Mouse (Mus musculus) mesoderm, embryonic 11.5 days (tissue): ENCODE data around the gene Nfil3.

Source experiments
- DNase-seq: peaks from one replicate; pipeline ENCODE4 v3.0.0-alpha.2; 2012; ENCODE audit warnings: low read depth, low spot score

Gene Nfil3

DNA sequence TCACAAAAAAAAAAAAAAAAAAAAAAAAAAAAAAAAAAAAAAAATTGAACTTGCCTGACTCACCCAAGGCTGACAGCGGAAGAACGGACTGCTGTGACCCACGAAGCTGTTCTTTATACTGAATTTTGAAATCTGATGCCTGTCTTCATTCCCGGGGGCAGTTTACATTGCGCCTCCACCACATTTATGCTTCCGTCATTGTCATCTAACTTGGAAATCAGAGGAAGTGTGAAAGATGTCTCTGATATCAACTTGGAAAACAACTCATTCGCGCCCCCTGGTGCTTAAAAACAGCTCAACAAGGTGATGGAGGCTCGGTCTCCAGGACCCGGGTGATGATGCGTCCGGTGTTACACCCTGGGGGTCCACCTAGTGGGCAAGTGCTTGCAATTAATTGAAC is 1.8 kb upstream of the Nfil3 start:
- peak; percentile 93 for DNase-seq

DNA sequence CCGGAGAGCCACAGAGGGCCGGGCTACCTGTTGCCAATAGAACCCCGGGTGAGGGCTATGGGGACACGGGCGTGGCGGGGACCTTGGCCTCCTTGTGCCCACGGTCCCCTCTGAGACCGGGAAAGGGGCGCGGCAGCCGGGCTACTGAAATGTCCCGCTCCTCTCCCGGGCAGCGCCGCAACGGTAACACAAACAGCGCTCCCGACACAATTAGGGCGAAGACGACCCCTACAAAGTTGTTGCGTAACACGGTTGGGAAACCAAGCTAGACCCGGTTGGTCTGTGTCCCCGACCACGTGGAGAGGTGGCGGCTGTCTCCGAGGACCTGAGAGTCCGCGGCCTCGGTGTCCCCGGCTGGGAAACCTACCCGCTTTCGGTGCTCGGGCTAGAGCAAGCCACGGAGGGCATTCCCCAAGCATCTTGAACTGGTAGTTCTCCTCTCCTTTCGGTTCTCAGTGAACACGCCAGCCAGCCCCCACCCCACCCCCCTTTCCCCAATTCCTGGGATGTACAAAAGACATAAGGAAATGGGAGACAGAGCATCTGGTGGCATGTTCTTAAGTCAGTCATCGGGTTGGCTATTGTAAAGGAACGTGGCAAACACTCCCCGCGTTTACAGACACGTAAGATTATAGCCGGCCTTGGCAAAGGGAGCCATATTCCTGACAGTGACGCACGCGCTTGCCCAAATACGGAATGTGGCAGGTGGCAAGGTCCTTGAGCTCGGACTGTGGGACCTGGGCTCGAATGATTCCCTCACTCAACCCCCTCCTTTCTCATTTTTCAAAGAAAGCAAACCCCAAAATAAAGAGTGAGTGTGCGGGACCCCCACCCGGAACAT is 788 bp upstream of the Nfil3 start:
- DNase-seq: no peak

DNA sequence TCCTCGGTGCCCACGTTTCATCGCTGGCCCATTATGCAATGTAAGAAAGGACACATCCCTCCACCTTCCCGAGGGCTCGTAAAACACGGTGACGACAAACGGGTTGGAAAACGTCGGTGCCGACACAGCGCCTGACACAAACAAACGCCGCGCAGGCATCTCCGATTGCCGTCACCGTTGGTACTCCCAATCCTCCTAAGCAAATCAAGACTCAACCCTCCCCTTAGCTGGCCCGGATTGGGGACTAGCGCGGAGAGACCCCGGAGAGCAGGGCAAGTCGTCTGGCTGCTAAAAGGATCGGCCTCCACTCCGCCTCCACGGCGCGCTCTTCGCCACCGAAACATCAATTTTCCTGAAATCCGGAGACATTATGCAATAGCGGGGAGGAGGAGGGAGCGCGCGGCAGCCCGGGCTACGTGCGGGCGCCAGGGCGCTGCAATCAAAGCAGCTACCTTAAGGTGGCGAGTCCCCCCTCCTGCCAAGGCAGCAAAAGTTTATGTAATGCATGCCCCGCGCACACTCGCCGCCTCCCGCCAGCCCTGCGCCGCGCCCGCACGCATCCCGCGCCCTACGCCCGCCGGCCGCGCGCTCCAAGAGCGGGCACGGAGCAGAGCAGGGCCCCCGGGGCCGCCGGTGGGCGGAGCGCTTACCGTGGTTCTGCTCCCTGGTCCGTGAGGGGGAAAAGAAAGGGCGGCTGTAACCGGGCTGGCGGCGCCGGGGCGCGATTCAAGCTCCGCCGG is 492 bp downstream of the Nfil3 start:
- peak; percentile 86 for DNase-seq

DNA sequence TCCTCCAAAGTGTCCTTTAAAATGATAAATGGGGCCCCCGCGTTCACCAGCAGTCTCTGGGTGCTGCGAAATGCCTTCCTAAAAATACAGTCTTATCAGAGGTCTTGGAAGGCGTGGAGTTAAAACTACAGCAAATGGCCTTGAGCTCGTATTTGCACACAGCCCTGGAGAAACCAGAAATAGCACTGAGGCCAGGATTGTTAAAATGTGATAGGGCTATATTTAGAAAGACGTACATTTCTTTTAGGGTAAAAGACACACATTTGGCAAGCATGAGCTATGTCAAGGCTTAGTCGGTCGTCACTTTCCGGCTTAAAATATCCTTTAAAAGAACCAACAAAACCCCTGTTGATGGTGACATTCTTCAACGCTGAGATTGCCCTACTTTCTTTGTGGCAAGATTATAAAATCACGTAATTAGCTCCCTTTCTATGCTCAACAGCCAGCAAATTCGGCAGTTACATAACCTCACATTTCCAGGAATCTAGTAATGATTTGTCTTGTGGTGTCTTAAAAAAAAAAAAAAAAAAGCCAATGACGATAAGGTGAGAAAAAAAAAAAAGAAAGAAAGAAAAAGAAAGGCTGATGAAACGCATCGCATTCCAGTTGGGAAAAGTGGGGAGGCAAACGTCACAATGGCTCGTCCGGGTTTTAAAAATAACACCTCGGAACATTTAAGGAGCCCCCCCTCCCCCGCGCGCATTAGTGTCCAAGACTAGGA is 1.4 kb downstream of the Nfil3 start:
- DNase-seq: no peak

DNA sequence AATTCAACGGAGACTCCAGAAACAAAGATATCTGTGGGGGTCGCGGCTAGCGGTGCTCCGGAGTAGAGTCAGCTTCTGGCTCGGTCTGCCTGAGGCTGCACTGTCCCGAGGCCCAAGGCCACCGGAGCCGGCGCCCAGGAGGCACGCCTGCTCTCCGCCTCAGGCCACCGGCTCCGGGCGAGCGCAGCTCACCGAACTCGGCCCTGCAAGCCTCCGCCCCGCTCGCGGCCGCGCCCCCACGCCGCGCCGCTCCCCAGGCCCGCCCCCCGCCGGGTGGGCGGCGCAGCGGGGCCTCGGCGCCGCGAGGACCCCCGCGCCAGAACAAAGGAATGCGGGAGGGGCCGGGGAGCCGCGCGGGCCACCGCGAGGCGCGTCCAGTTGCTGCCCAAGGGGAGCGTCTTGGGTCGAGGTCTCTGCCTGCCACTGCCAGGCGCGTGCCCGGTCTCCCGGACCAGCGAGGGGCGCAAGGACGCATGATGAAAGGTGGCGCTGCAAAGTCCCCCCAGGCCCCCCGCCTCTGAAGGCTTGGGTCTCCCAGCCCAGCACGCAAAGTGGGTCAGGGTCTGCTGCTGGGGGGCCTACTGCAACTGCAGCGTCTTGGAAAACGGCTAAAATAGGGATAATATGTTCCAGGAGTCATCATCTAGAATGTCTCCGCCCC is 2.4 kb downstream of the Nfil3 start:
- DNase-seq: peak; percentile 49

DNA sequence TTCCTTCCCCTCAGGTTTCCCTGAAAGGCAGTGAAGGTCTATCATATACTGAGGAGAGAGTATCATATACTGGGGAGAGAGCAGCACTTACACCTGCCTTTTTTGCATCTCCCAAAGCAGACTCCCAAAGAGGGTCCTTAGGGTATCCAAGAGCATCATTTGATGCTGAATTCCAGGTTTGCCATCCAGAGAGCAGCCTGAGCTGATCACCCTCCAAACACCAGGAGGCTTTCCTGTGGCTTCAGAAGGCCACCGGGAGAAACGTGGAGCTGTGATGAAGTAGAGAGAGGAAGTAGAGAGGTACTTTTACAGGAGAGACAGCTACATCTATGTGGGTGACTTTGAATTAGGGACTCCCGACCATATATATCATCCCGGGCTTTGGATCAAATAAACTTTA is 3.1 kb downstream of the Nfil3 start:
- DNase-seq: no peak

DNA sequence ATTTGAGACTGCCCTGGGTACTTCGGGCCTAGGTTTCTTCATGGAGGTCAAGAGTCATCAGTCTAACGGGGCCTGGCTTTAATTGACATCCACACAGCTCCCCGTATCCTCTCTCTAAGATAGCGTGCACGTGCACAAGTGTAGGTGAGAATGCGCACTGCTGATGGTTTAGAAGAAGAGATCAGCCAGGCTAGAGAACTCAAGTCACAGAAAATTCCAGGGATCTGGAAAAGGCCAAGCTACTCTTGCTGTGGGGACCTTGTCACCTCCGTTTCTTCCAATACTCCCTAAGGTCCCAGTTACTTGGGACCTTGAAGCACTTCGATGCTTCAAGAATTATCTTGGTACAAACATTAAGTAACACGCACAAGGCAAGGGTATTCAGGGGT is 3.7 kb downstream of the Nfil3 start:
- DNase-seq: no peak

DNA sequence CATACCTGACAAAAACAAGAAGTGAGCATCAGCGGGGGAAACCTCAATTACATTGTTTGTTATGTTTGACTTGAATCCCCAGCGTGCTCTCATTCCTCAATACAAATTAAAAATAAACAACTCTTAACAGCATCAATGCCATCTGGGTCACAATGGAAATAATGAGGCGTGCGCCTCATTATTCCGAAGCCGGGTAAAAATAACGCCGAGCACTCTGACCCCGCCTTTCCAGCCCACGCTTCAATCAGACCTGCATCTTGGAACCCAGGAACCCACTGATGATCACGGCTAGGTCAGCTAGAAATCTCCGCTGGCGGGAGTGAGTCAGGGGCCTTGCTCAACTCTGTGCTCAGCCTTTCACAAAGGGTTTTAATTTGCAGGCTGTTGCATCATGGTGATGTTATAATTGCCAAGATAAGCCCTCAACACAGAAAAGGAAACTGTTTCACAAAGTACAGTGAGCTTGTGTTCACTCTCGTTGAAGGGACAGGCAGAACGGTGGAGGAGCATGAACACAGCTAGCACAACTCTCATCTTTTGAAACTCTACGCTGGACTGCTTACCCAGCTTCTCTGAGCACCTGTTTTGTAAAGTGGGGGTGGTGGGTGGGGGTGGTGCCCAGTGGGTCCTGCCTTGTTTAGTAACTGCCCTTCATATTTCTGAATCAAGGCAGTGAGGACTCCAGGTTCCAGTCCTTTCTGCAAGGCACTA is 4.2 kb downstream of the Nfil3 start:
- no peak for DNase-seq

DNA sequence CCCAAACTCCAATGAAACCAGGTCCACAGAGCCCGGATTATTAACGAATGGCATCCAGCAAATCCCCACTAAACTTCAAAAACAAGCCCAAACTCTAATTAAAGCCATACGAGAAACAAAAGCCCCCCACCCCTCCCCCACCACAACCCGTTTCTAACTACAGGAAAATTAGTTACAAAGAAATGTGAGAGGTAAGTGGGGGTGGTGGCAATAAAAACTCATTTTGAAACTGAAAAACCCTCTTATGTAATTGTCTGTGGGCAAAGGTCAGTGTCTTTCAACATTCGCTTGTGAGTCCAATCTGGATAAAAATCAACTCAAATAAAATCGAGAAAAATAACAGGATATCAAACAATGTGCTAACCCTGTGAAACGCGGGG is 4.8 kb downstream of the Nfil3 start:
- DNase-seq: no peak

DNA sequence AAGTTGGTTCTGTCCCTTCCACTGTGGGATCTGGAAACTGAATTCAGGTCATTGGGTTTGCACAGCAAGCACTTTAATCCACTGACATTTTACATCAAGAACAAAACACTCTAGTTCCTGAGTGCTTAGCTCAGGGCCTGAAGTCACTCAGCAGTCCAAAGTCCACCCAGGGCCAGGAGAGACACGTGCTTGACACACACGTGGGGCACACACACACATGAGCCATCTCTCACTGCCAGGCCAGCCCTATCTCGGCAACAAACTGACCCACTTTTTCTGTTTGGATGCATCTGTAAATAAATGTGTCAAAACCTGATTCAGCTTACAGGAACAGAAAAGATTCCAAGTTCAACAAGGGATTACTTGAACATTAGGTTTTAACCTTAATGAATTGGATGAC is 6.2 kb downstream of the Nfil3 start:
- DNase-seq: no peak

DNA sequence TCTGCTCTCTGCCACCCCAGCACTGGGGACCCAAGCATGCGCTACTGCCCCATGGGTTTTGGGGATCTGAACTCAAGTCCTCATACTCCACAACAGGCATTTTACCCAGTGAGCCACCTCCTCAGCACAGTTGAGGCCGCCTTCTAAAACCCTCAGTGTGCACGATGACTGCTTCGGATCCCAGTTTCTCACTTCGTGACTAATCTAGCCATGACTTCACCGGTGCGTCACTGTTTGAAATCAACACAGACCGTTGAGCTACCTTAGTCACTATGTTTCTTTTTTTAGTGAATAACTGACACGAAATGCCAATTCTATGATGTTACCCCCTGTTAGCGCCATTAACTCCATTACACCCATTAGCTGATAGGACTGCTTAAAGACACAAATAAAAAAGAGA is 7.4 kb downstream of the Nfil3 start:
- no peak for DNase-seq

DNA sequence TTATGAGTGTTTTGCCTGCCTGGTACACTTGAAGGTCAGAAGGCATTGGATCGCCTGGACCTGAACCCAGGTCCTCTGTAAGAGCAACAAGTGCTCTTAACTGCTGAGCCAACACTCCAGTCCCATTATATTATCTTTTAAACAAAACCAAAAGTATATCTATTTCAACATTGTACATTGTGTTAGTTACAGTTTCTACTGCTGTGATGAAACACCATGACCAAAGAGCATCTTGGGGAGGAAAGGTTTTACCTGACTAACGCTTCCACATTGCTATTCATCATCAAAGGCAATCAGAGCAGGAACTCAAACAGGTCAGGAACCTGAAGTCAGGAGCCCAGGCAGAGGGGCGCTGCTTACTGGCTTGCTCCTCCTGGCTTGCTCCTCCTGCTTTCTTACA is 8.2 kb downstream of the Nfil3 start:
- no peak for DNase-seq

DNA sequence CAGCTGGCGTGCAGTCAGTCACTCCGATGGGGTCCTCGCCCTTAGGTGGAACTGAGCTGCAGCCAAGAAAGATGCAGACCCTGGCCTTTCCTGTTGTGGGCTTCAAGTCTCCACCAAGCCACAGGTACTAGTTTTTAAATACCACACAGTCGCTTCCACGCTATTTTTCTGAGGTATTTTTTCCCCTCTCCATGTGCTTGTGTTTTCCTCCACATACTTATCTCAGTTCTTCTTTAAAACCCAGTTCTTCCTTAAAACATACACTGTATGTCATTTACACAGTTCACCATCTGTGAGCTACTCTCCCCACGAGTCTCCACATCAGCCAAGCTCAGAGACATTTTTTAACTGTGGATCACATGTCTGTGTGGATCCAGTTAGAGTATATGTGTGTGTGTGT is 10.0 kb downstream of the Nfil3 start:
- DNase-seq: no peak

DNA sequence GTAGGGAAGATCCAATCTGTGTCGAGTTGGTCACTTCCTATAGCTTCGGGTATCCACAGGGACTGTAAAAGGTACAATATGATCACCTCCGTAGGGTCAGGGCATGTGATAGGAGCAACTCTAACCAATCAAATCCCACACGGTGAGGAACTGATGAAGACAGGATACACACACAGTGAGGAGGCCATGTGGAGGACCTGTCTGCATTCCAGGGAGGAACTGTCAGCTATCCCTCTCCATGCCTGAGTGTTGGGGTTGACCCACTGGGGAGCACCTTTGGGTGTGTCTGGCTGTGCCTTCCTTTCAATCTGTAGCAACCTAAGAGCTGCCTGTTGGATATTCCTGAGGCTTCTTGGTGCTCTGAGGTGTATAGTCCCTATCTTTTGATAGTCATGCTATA is 18.0 kb downstream of the Nfil3 start:
- DNase-seq: no peak

DNA sequence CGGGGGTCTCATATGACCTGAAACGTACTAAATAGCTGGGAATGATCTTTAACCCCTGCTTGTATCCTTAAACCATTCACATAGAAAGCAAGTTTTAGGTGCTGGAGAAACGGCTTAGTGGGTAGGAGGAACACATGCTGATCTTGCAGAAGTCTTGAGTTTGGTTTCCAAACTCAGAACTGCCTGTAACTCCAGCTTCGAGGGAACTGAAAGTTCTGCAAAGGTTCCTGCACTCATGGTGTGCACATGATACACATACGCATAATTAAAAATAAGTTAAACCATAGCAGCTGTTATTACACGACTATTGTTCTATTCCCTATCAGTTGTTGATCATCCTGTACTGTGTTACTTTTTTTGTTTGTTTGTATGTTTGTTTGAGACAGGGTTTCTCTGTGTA is 18.5 kb downstream of the Nfil3 start:
- no peak for DNase-seq

DNA sequence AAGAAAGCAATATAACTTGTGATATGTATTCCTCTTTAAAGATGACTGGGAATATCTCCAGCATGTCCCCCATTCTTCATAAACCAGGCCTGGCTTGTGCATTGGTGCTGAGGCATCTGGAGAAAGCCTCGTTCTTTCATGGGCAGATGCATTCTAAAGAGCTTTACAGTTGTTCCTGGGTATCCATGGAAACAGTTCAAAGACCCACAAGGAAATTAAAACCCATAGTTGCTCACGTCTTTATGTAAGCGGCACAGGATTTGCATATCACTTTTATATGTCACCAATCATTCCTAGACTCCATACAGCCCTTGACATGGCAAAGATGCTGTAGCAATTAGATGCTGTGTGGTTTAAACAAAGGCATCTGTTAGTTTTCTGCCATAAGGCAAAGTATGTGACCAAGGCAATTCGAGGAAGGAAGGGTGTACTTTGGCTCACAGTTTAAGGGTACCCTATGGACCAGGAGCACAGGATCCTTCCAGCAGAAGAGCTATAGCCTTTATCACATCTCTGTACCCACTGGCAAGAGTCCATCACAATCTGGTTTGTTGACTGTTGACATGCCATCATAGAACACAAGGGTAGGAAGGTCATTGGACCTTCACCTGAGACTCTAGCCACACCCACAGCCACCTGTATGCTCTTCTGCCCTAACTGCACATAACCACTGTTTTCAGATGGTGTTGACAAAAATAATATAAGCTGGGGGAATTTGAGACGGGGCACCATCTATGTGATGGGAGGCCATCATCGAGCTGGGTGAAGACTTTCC is 26.9 kb downstream of the Nfil3 start:
- no peak for DNase-seq

DNA sequence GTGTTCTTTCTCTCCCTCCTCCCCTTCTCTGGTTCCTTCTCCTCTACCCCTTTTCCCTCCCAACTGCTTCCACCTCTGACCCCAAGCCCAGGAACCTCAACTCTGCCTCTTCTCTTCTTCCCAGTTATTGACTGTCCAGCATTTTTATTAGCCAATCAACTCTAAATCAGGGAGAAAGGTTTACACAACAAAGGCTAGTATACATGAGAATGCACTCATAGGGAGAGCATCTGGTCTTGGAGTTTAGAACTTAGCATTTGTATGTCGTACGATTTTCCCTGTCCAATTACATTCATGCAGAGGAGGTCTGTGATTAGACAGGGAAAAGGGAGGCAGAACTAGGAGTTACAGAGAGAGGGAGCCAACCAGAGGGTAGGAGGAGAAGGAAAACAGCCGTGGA is 31.7 kb downstream of the Nfil3 start:
- DNase-seq: no peak

DNA sequence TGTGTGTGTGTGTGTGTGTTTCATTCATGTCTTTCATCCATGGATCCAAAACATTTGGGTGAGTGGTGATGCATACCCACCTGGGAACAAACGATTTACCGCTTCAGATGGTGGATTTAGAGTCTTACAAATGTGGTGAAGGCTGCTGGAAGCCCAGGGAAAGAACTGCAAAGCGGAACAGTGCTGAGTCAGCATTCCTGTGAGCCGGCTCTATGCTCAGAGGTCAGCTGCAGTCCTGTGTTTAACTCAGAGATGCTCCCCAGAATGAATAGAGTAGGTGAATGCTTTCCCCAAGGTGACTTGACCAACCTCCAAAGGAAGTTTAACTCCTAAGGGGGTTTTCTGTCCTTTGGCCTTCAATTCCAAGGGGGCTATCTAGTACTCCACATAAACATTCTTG is 33.3 kb downstream of the Nfil3 start:
- no peak for DNase-seq

DNA sequence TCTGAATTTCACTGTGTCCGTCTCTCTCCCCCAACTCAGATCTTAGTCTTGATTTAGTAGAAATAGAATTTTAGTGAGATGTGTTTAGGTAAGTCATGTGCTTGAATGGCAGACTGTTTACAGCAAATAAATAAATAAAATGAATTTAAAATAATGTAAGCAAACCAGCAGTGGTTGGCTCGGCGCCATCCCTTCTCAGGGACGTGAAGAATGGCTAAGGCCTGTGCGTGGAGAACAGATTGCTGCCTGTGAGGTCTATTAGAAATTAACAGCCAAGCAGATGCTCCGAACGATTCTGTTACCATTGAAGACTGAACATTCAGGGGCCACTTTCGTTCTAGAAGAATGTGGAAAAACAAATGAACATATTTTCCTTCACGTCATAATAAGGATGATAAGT is 35.1 kb downstream of the Nfil3 start:
- no peak for DNase-seq

DNA sequence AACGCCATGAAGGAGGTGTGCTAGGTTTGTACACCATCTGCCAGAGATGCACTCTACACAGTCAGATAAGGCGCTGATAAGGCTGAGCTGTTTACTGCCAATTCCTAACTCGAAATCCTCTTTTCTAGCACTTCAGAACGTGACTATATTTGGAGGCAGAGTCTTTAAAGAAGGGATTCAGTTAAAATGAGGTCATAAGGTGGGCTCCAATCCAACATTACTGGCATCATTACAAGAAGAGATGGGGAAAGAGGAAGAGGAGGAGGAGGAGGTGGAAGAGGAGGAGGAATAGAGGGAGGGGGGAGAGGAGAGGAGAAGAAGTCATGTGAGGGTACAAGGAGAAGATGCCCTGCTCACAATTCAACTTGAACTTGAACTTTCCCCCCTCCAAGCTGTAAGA is 36.8 kb downstream of the Nfil3 start:
- DNase-seq: no peak
